Mouse (Mus musculus) T-helper 1 cell (primary cell): ENCODE measurements at regions not wholly inside any gene's neighbourhood (a gene's known extent, or its start where the extent isn't known, plus 50 kb on each side); places are given as distances from the start of the nearest gene placed in this dataset.
"Not testable (repeated sequence)": the region's sequence is repeated elsewhere in the genome, so short reads cannot be mapped to it uniquely, and the experiment has no call there.

Experiments
- in situ Hi-C: fragments of 300-600 bp; cut with MboI, MseI; formaldehyde crosslinking; loops from one replicate; pipeline ENCODE4 v1.15.1; 2025; ENCODE audit warnings: high pct_unique_total_duplicates

- in situ Hi-C loops: loop anchor here (25.0 kb wide), 1 partner anchor 1320 kb away; no protein-coding TSS in a partner anchor
Measured at GRCm38 (mm10) chr16:29907331-29907730, 156.9 kb upstream of the Hes1 start.

- in situ Hi-C loops: loop anchor here (25.0 kb wide), 1 partner anchor 1321 kb away; no protein-coding TSS in a partner anchor
Measured at GRCm38 (mm10) chr16:29908031-29908430, 156.2 kb upstream of the Hes1 start.

- in situ Hi-C loops: loop anchor here (25.0 kb wide), 1 partner anchor 1323 kb away; no protein-coding TSS in a partner anchor
Measured at GRCm38 (mm10) chr16:29909923-29910465, 154.2 kb upstream of the Hes1 start.

- in situ Hi-C loops: loop anchor here (25.0 kb wide), 1 partner anchor 1324 kb away; no protein-coding TSS in a partner anchor
Measured at GRCm38 (mm10) chr16:29911164-29911571, 153.0 kb upstream of the Hes1 start.

- in situ Hi-C loops: loop anchor here (25.0 kb wide), 1 partner anchor 1326 kb away; no protein-coding TSS in a partner anchor
Measured at GRCm38 (mm10) chr16:29913357-29914010, 150.7 kb upstream of the Hes1 start.

GRCm38 (mm10) chr16:29915346-29915745 is 148.8 kb upstream of the Hes1 start:
- in situ Hi-C loops: loop anchor here (25.0 kb wide), 1 partner anchor 1328 kb away; no protein-coding TSS in a partner anchor

- in situ Hi-C loops: loop anchor here (25.0 kb wide), 1 partner anchor 1331 kb away; no protein-coding TSS in a partner anchor
Measured at GRCm38 (mm10) chr16:29917989-29918388, 146.2 kb upstream of the Hes1 start.

GRCm38 (mm10) chr16:29918396-29918795 is 145.8 kb upstream of the Hes1 start:
- in situ Hi-C loops: loop anchor here (25.0 kb wide), 1 partner anchor 1331 kb away; no protein-coding TSS in a partner anchor

GRCm38 (mm10) chr16:29920940-29921339 is 143.2 kb upstream of the Hes1 start:
- in situ Hi-C loops: loop anchor here (25.0 kb wide), 1 partner anchor 1334 kb away; no protein-coding TSS in a partner anchor

- in situ Hi-C loops: loop anchor here (25.0 kb wide), 1 partner anchor 1334 kb away; no protein-coding TSS in a partner anchor
Measured at GRCm38 (mm10) chr16:29921385-29921784, 142.8 kb upstream of the Hes1 start.

GRCm38 (mm10) chr16:29927276-29927675 is 136.9 kb upstream of the Hes1 start:
- in situ Hi-C loops: not testable (repeated sequence)

- in situ Hi-C loops: no loop called here
Measured at GRCm38 (mm10) chr16:29928291-29928690, 135.9 kb upstream of the Hes1 start.

- in situ Hi-C loops: no loop called here
Measured at GRCm38 (mm10) chr16:29931746-29932351, 132.3 kb upstream of the Hes1 start.

GRCm38 (mm10) chr16:29934649-29935048 is 129.5 kb upstream of the Hes1 start:
- in situ Hi-C loops: no loop called here

GRCm38 (mm10) chr16:29938700-29939099 is 125.5 kb upstream of the Hes1 start:
- in situ Hi-C loops: no loop called here

- in situ Hi-C loops: no loop called here
Measured at GRCm38 (mm10) chr16:29939331-29939850, 124.8 kb upstream of the Hes1 start.

- in situ Hi-C loops: no loop called here
Measured at GRCm38 (mm10) chr16:29939869-29940707, 124.1 kb upstream of the Hes1 start.

GRCm38 (mm10) chr16:29942111-29942510 is 122.1 kb upstream of the Hes1 start:
- in situ Hi-C loops: no loop called here

GRCm38 (mm10) chr16:29943963-29944860 is 120.0 kb upstream of the Hes1 start:
- in situ Hi-C loops: no loop called here

GRCm38 (mm10) chr16:29944966-29945365 is 119.2 kb upstream of the Hes1 start:
- in situ Hi-C loops: no loop called here
